Mouse (Mus musculus) spleen, postnatal 14 days (tissue): ENCODE measurements around the gene Dgki.

Experiments used
- DNase-seq, 2 experiments: peaks; one replicate each; pipeline ENCODE4 v3.0.0; 2021 to 2022; ENCODE audit warnings: low spot score in 2 of 2

The Dgki gene

DNA sequence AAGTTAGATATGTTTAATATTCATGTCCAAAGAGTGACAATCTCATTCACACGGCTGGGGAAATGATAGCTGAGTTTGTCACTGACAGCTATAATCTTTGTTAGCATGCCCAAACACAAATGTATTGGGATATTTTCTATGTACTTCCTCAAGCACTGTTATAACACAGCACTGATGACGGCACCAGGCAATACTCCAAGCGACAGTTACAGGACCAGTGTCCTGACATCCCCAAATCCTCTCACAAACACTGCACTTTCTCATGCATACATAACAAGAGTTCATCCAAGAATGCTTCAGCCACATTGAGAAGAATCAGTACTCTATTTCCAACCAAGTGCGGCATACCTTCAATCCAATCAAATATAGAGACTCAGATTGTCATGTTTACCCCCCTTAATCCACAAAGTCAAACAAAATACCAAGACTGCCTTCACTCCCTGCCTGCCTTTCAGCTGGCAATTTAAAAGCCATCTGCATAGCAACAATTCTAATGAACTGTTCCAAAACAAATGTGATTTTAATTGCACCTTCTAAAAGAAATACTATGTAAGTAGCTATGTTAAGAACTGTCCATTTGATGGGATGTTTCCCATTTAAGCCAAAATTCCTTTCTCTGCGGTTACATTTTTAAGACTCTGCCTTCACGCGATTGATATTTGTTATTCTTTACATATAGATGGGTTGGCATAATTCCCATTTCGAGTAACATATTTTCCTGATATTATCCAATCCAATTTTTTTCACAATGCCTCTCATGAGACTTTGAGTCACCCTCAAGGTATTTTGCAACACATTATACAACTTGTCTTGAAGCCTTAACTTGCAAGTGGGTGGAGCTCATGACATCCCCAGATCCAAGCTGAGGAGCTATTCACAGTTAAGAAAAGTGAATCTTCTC, 273.4 kb downstream of the Dgki start:
- no peak for DNase-seq

DNA sequence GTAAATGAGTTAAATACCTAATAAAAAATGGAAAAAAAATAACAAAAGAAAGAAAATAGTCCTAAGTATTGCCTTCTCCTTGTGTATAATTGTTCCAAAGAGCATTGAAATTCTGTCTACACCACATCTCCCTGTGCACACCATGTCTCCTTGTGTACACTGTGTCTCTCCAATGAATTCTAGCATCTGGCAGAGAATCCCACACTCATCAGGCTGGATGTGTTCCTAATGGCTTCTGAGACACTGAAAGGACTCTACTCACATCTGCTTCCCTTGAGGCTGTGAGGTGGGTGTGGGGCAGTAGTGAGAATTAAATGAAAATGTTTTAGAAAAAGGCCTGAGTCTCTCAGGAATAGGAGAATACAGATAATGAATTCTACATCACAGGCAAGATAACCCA, 283.9 kb downstream of the Dgki start:
- no peak for DNase-seq

DNA sequence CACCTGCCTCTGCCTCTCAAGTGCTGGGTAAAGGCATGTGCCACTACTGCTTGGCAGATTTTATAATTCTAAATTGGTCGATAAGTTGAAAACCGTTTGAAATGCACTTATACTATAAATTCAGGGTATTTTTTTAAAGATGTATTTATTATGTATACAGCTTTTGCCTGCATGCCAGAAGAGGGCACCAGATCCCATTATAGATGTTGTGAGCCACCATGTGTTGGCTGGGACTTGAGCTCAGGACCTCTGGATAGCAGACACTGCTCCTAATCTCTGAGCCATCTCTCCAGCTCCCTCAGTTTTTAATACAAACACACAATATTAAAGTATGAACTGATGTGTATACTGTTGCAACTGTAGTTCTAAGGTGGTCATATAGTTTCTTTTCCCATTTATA, 288.4 kb downstream of the Dgki start:
- DNase-seq = no peak

DNA sequence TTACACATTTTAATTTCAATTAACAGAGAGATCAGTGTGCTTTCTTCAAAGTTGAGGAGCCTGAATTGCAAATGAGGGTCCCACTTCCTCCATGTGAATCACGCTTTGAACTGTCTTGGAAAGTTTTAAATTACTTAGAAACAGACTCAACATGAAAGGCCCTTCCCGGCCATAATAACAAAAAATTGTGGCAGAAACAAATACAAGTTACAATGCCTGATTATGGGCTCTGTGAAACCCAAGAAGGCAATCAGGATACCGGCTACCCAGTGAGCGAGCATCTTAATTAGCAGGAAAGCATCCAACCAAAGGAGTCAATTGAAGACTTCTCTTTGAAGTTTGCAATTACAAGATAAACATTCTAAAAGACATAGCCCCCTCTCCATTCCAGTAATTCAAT, 292.4 kb downstream of the Dgki start:
- no peak for DNase-seq

GRCm38 (mm10) chr6:37004914-37005313, 295.1 kb downstream of the Dgki start:
- DNase-seq = no peak

DNA sequence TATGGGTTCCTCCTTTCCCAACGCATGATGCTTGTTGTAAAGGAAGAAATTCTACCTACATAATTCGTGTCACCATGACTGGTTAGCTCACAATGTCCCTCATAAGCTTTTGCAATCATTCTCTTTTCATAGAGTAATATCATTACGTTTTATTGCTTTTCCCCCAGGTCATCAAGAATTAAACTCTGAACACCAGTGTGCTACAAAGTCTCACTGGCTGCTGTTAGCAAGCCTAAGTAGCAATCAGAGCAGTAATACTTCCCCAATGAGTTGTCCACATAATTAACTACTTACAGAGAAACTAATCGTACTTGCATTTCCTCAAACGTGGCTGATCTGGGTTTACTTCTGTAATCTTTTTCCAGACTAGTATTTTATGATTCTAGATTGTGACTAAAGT, 296.7 kb downstream of the Dgki start:
- no peak for DNase-seq

DNA sequence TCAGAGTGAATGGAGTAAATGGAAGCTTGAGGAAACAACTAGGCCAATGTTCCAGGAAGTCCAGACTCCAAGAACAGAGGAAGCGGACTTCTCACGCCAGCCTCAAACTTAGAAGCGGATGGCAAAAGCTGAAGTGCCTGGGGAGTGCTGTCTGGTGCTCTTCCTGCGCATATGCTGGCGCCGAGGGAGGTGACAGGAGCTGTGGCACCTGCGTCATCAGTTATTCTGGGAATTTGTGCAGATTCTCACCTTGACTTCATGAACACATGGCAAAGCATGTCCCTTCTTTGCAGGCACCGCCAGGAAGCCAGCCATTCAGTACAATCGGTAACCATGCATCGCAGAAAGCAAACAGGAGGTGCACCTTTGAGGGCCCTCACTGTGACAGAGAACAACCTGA, 301.0 kb downstream of the Dgki start:
- no peak for DNase-seq

GRCm38 (mm10) chr6:36994329-36994728, 305.7 kb downstream of the Dgki start:
- DNase-seq = no peak

DNA sequence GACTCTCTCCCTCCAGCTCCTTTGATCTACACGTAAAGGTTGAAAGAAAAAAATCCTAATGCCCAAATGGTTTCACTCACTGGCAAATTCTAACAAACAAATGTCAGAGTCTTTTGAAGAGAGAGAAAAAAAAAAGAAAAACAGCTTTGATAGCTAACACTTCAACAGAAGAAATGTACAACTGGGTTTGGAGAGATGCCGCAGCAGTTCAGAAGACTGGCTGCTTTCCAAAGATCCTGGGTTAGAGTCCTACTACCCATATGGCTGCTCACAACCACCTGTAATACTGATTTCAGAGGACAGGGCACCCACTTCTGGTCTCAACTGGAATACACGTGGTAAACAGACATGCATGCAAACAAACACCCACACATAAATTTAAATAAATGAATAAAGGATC, 309.8 kb downstream of the Dgki start:
- no peak for DNase-seq

GRCm38 (mm10) chr6:36988800-36989199, 311.2 kb downstream of the Dgki start:
- no peak for DNase-seq

- DNase-seq = no peak
Measured at GRCm38 (mm10) chr6:36981646-36982045, 318.3 kb downstream of the Dgki start.

GRCm38 (mm10) chr6:36980475-36980874, 319.5 kb downstream of the Dgki start:
- no peak for DNase-seq

DNA sequence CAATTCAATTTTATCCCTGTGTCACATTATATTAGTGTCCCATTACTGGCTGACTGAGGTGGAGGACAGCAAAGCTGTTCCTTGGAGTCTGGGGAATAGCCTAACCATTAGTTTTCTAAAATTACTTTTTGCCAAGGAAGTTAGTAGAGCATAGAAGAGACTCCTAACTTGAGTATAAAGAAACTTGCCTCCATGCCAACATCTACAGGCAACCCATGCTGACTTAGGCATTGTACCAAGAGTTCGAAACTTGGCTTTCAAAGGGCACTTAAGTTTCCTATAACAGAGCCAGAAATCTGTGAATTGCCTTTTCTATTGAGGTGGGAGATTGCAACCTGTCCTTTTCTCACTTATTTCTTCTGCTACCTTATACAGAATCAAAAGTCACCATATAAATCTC, 321.8 kb downstream of the Dgki start:
- DNase-seq = no peak

DNA sequence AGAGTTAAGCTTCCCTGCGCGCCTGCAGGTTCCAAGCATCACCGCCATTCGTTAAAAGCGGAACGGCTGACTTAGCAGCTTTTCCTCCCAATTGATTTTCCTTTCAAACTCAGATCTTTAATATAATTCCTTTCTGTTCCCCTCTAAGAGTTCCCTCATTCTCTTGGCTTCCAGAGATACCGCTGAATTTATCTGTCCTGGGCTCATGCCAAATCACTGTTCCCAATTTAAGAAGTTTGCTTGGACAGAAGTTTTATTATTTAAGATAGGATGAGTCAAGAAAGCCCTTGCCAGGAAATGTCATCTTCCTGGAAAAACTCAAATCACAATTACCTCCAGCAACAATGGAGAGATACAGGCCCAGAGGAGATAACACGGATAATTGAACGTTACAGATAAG, 326.9 kb downstream of the Dgki start:
- no peak for DNase-seq

GRCm38 (mm10) chr6:36972494-36972893, 327.5 kb downstream of the Dgki start:
- no peak for DNase-seq

GRCm38 (mm10) chr6:36969249-36969885, 330.6 kb downstream of the Dgki start:
- no peak for DNase-seq

- no peak for DNase-seq
Measured at GRCm38 (mm10) chr6:36960658-36961057, 339.3 kb downstream of the Dgki start.

- DNase-seq = no peak
Measured at GRCm38 (mm10) chr6:36955293-36955692, 344.7 kb downstream of the Dgki start.

GRCm38 (mm10) chr6:36950648-36951047, 349.3 kb downstream of the Dgki start:
- no peak for DNase-seq

- no peak for DNase-seq
Measured at GRCm38 (mm10) chr6:36947861-36948260, 352.1 kb downstream of the Dgki start.

DNA sequence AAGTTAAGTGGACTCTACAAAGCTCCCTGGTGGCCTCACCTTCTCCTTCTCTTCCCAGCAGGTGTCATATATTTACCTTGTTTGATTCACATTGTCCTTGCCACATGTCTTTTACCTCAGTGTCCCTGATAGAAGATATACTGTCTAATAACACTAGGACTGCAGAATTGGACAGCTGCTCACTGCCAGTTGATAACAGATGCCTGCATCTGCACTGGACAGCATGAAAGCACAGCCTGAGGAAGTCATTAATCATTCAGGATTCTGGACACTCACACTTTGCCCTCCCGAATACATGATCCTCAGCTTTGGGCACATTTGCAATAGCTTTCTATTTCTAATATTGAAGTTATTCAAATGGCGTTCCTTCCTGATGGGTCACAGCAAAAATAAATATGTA, 362.5 kb downstream of the Dgki start:
- DNase-seq = no peak

GRCm38 (mm10) chr6:36936816-36937215, 363.2 kb downstream of the Dgki start:
- no peak for DNase-seq

DNA sequence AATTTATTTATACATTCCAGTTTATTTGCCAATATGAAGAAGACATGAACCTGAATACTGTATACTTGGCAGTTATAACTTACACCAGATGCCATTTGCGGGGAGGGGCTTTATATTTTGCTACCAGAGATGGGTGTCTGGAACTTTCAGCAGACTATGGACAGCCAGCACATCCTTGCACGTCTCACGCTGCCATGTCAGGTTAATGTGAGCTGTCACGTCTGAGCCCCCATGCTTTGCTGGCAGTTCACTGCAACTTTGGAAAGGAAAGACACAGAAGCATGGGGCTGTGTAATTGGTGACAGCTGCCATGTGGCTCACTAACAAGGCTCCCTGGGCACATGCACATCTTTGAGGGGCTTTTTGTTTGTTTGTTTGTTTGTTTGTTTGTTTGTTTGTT, 368.5 kb downstream of the Dgki start:
- no peak for DNase-seq
